Comparison of ENCODE assay signal across 8 mouse cellular contexts in genomic region chr5:114771796-114772195, GRCm38 (mm10). TPM values are rescaled to one million over a fixed set of nuclear protein-coding genes. Genes with fewer than 3 reads are reported as not detected.
DNase-seq lines count a peak whose midpoint lies in the region; ATAC-seq and TF ChIP-seq lines count a peak whose summit lies in the region.

No protein-coding gene starts in this region.

- DNase-seq in left cerebral cortex, adult 2 months (ENCODE audit: extremely low spot score in 1 of 2, low spot score in 2 of 2): no peak
- no peak for DNase-seq in left cerebral cortex, postnatal 36 days (ENCODE audit: low spot score in 2 of 2)
- no peak for DNase-seq in left cerebral cortex, adult 18-20 months (ENCODE audit: low spot score in 2 of 2)
- no peak for DNase-seq in gastrocnemius, postnatal 4 days (ENCODE audit: low spot score in 2 of 2)
- no peak for DNase-seq in adrenal gland, postnatal 10 days

- no peak for ATAC-seq in embryonic facial prominence, embryonic 15.5 days (ENCODE audit: insufficient number of reproducible peaks, low FRiP score, low TSS enrichment, low read depth)
- no peak for ATAC-seq in intestine, embryonic 16.5 days
- ATAC-seq in neural tube, embryonic 14.5 days (ENCODE audit: low read depth): no peak

- H3K4me1 ChIP-seq in embryonic facial prominence, embryonic 15.5 days: peaks cover 23% of the 10 kb centered on the region
- H3K4me1 ChIP-seq in intestine, embryonic 16.5 days (ENCODE audit: control insufficient read depth, insufficient read depth, low read length): peaks cover 25% of the 10 kb centered on the region; the same call in 1 of the 2 replicates
- peaks cover 23% of the 10 kb centered on the region for H3K4me1 ChIP-seq in neural tube, embryonic 14.5 days (ENCODE audit: control insufficient read depth, insufficient read depth, low read length)

- no peaks in the 10 kb centered on the region for H3K9me3 ChIP-seq in embryonic facial prominence, embryonic 15.5 days (replicated peaks)
- H3K9me3 ChIP-seq in intestine, embryonic 16.5 days (ENCODE audit: control insufficient read depth, low read length): no peaks in the 10 kb centered on the region
- H3K9me3 ChIP-seq in neural tube, embryonic 14.5 days (ENCODE audit: control insufficient read depth, low read length): no peaks in the 10 kb centered on the region

- 62% methylated on average over 8 of the region's 8 CpGs for WGBS in embryonic facial prominence, embryonic 15.5 days
- 79% methylated on average over 8 of the region's 8 CpGs for WGBS in intestine, embryonic 16.5 days
- 69% methylated on average over 8 of the region's 8 CpGs for WGBS in neural tube, embryonic 14.5 days

- TF ChIP-seq CTCF in left cerebral cortex, adult 2 months (IDR thresholded peaks at IDR 0.05): no peak

- H3K4me3 ChIP-seq in left cerebral cortex, adult 2 months: peak overlapping the region; percentile 39; the same call in 1 of the 2 replicates
- peak overlapping the region; percentile 99 for H3K4me3 ChIP-seq in embryonic facial prominence, embryonic 15.5 days (replicated peaks)
- peak overlapping the region; percentile 96 for H3K4me3 ChIP-seq in intestine, embryonic 16.5 days (ENCODE audit: low read length)
- H3K4me3 ChIP-seq in neural tube, embryonic 14.5 days (ENCODE audit: low read depth, low read length): peak overlapping the region; percentile 100; the same call in 1 of the 2 replicates

- no peaks in the 10 kb centered on the region for H3K27me3 ChIP-seq in embryonic facial prominence, embryonic 15.5 days
- H3K27me3 ChIP-seq in intestine, embryonic 16.5 days (replicated peaks; ENCODE audit: control insufficient read depth, insufficient read depth, low read length): no peaks in the 10 kb centered on the region
- peaks cover 3% of the 10 kb centered on the region; the same call in 1 of the 2 replicates for H3K27me3 ChIP-seq in neural tube, embryonic 14.5 days (ENCODE audit: control insufficient read depth, insufficient read depth, low read length)

- intact Hi-C loops in left cerebral cortex, adult 2 months (cut with DNase I): no loop called here
- intact Hi-C loops in left cerebral cortex, postnatal 36 days (cut with DNase I): loop anchor here (5.0 kb wide), 2 partner anchors 36 to 64 kb away; partner anchors contain the start of gene Tchp

- H3K36me3 ChIP-seq in embryonic facial prominence, embryonic 15.5 days: no peaks in the 10 kb centered on the region
- no peaks in the 10 kb centered on the region for H3K36me3 ChIP-seq in intestine, embryonic 16.5 days (ENCODE audit: control insufficient read depth, insufficient read depth, low read length)
- H3K36me3 ChIP-seq in neural tube, embryonic 14.5 days (ENCODE audit: control insufficient read depth, insufficient read depth, low read length): no peaks in the 10 kb centered on the region

- H3K9ac ChIP-seq in embryonic facial prominence, embryonic 15.5 days: peak overlapping the region; percentile 92; the same call in 1 of the 2 replicates
- H3K9ac ChIP-seq in intestine, embryonic 16.5 days (ENCODE audit: low read depth, low read length): peak overlapping the region; percentile 96; the same call in 1 of the 2 replicates
- peak overlapping the region; percentile 97; the same call in 1 of the 2 replicates for H3K9ac ChIP-seq in neural tube, embryonic 14.5 days (replicated peaks; ENCODE audit: low read depth, low read length)

- peak overlapping the region; percentile 87 for H3K4me2 ChIP-seq in embryonic facial prominence, embryonic 15.5 days (replicated peaks)
- peak overlapping the region; percentile 84 for H3K4me2 ChIP-seq in intestine, embryonic 16.5 days (ENCODE audit: low read depth, low read length)
- H3K4me2 ChIP-seq in neural tube, embryonic 14.5 days (ENCODE audit: low read depth, low read length): peak overlapping the region; percentile 59

- H3K27ac ChIP-seq in left cerebral cortex, adult 2 months: peak overlapping the region; percentile 3; the same call in 1 of the 2 replicates
- H3K27ac ChIP-seq in embryonic facial prominence, embryonic 15.5 days (replicated peaks): no peak overlapping the region
- no peak overlapping the region for H3K27ac ChIP-seq in intestine, embryonic 16.5 days (ENCODE audit: low read length)
- H3K27ac ChIP-seq in neural tube, embryonic 14.5 days (ENCODE audit: low read depth, low read length): no peak overlapping the region

RNA-seq across cellular contexts. Expression of gene Ankrd13a, which starts 2.7 kb away (rescaled TPM):
- 10 to 100 TPM; 31.0 to 38.8 TPM for total RNA-seq in left cerebral cortex, adult 2 months (2021)
- total RNA-seq in left cerebral cortex, postnatal 36 days (2021): 10 to 100 TPM; 34.7 to 35.4 TPM
- polyA plus RNA-seq in embryonic facial prominence, embryonic 15.5 days (2015; fragmentation: Nextera tagmentation; extraction: Ambion mirVana): 54.9 and 57.6 TPM in 2 replicates
- 12.7 and 16.7 TPM in 2 replicates for polyA plus RNA-seq in intestine, embryonic 16.5 days (2015; fragmentation: Nextera tagmentation; extraction: Ambion mirVana)
- 38.8 and 52.1 TPM in 2 replicates for polyA plus RNA-seq in neural tube, embryonic 14.5 days (2014; fragmentation: Nextera tagmentation; extraction: Ambion mirVana)
- total RNA-seq in left cerebral cortex, adult 18-20 months (2021): 10 to 100 TPM; 31.2 to 33.8 TPM
- total RNA-seq in gastrocnemius, postnatal 4 days (2021): 10 to 100 TPM; 46.2 to 53.1 TPM
- total RNA-seq in adrenal gland, postnatal 10 days (2021): 10 to 100 TPM; 91.7 to 95.0 TPM

RNA-seq across cellular contexts. Expression of gene Git2, which starts 3.5 kb away (rescaled TPM):
- 10 to 100 TPM; 42.7 to 43.7 TPM for total RNA-seq in left cerebral cortex, adult 2 months (2021)
- 10 to 100 TPM; 32.0 to 46.1 TPM for total RNA-seq in left cerebral cortex, postnatal 36 days (2021)
- polyA plus RNA-seq in embryonic facial prominence, embryonic 15.5 days (2015; fragmentation: Nextera tagmentation; extraction: Ambion mirVana): 49.6 and 54.9 TPM in 2 replicates
- 27.1 and 29.9 TPM in 2 replicates for polyA plus RNA-seq in intestine, embryonic 16.5 days (2015; fragmentation: Nextera tagmentation; extraction: Ambion mirVana)
- polyA plus RNA-seq in neural tube, embryonic 14.5 days (2014; fragmentation: Nextera tagmentation; extraction: Ambion mirVana): 53.1 and 60.3 TPM in 2 replicates
- total RNA-seq in left cerebral cortex, adult 18-20 months (2021): 10 to 100 TPM; 39.2 to 49.6 TPM
- total RNA-seq in gastrocnemius, postnatal 4 days (2021): 10 to 100 TPM; 37.6 to 50.1 TPM
- total RNA-seq in adrenal gland, postnatal 10 days (2021): 10 to 100 TPM; 45.3 to 63.5 TPM

RNA-seq across cellular contexts. Expression of gene 1500011B03Rik, which starts 51.5 kb away (rescaled TPM):
- total RNA-seq in left cerebral cortex, adult 2 months (2021): 100 to 1,000 TPM; 144 to 161 TPM
- 100 to 1,000 TPM; 169 to 176 TPM for total RNA-seq in left cerebral cortex, postnatal 36 days (2021)
- 90.1 and 91.9 TPM in 2 replicates for polyA plus RNA-seq in embryonic facial prominence, embryonic 15.5 days (2015; fragmentation: Nextera tagmentation; extraction: Ambion mirVana)
- 51.5 and 54.7 TPM in 2 replicates for polyA plus RNA-seq in intestine, embryonic 16.5 days (2015; fragmentation: Nextera tagmentation; extraction: Ambion mirVana)
- polyA plus RNA-seq in neural tube, embryonic 14.5 days (2014; fragmentation: Nextera tagmentation; extraction: Ambion mirVana): 298 and 351 TPM in 2 replicates
- 100 to 1,000 TPM; 160 to 161 TPM for total RNA-seq in left cerebral cortex, adult 18-20 months (2021)
- 10 to 100 TPM; 20.6 to 29.6 TPM for total RNA-seq in gastrocnemius, postnatal 4 days (2021)
- 10 to 100 TPM; 39.1 to 55.8 TPM for total RNA-seq in adrenal gland, postnatal 10 days (2021)

Comparison
In these comparisons a context has a peak if more than half of its experiments do, and no peak if none do; other contexts are left out.
1. H3K4me3 ChIP-seq: peak in every context shown above with its lines; median percentile 100 in neural tube, embryonic 14.5 days; 99 in embryonic facial prominence, embryonic 15.5 days; 96 in intestine, embryonic 16.5 days; 39 in left cerebral cortex, adult 2 months.